Mouse (Mus musculus) stomach, postnatal 0 days (tissue): ENCODE data around the gene Pcolce2.

Experiments
- CTCF ChIP-seq: IDR thresholded peaks from 2 replicates; pipeline ENCODE4 v1.5.1; 2016; ENCODE audit warnings: antibody characterized with exemption, low read depth, mild to moderate bottlenecking, moderate library complexity
- EP300 ChIP-seq: optimal IDR thresholded peaks from 2 replicates; pipeline ENCODE3; 2016; ENCODE audit warnings: antibody characterized with exemption

GRCm38 (mm10) chr9:95636395-95636794, 1.0 kb upstream of the Pcolce2 start:
- TF ChIP-seq CTCF (no peak), EP300 (no peak)
